Mouse (Mus musculus) embryonic facial prominence, embryonic 11.5 days (tissue): Measurements from ENCODE around the gene Phtf2. TPM values are rescaled to one million over a fixed set of nuclear protein-coding genes. Genes with fewer than 3 reads are reported as not detected.

Experiments used
- ATAC-seq: fragments of 200-750 bp; cut with Nextera tagmentation; replicated peaks from 2 replicates; pipeline ENCODE4 v1.8.0; 2017; ENCODE audit warnings: low read depth; ENCODE audit not compliant: insufficient number of reproducible peaks, low FRiP score, low TSS enrichment
- DNase-seq: peaks from one replicate; pipeline ENCODE4 v3.0.0-alpha.2; 2015; ENCODE audit warnings: low spot score
- H3K27ac ChIP-seq: fragments of 300-500 bp; sonication (generic); replicated peaks from 2 replicates; pipeline ENCODE4 v1.5.1; 2014; ENCODE audit warnings: mild to moderate bottlenecking, low read depth, low read length, control low read depth
- H3K27me3 ChIP-seq: fragments of 300-500 bp; sonication (generic); 2 replicates; pipeline ENCODE4 v1.6.1; 2014; ENCODE audit warnings: mild to moderate bottlenecking, low read length, moderate library complexity, mixed read lengths; ENCODE audit not compliant: control insufficient read depth, insufficient read depth
- H3K36me3 ChIP-seq: fragments of 300-500 bp; sonication (generic); replicated peaks from 2 replicates; pipeline ENCODE4 v1.6.1; 2014; ENCODE audit warnings: low read depth, mild to moderate bottlenecking, low read length, moderate library complexity, mixed read lengths; ENCODE audit not compliant: control insufficient read depth, insufficient read depth
- H3K4me1 ChIP-seq: fragments of 300-500 bp; sonication (generic); 2 replicates; pipeline ENCODE4 v1.6.1; 2014; ENCODE audit warnings: low read length, mixed read lengths; ENCODE audit not compliant: control insufficient read depth, insufficient read depth
- H3K4me2 ChIP-seq: fragments of 300-500 bp; sonication (generic); 2 replicates; pipeline ENCODE4 v1.6.1; 2014; ENCODE audit warnings: low read depth, mild to moderate bottlenecking, control low read depth, low read length, moderate library complexity
- H3K4me3 ChIP-seq: fragments of 300-500 bp; sonication (generic); 2 replicates; pipeline ENCODE4 v1.5.1; 2014; ENCODE audit warnings: low read depth, low read length, control low read depth
- H3K9ac ChIP-seq: fragments of 300-500 bp; sonication (generic); replicated peaks from 2 replicates; pipeline ENCODE4 v1.6.1; 2014; ENCODE audit warnings: mild to moderate bottlenecking, control low read depth, low read length
- H3K9me3 ChIP-seq: fragments of 300-500 bp; sonication (generic); replicated peaks from 2 replicates; pipeline ENCODE4 v1.6.1; 2016; ENCODE audit warnings: mild to moderate bottlenecking, low read length, inconsistent platforms, mixed read lengths; ENCODE audit not compliant: control insufficient read depth
- WGBS: fragments of 180-500 bp; shearing (Covaris S2); extraction: QIAGEN DNeasy Blood & Tissue Kit; methylation state at CpG from one replicate; pipeline ENCODE4 v1.1.7; 2014; 5-methylcytosine and 5-hydroxymethylcytosine counted together
- polyA plus RNA-seq: library from polyadenylated mRNA; unstranded; fragments of >200 nt; fragmentation: Nextera tagmentation; extraction: Ambion mirVana; gene quantifications from 2 replicates; pipeline ENCODE4 v1.2.1, GENCODE M21; 2014

The Phtf2 gene
- polyA plus RNA-seq, 1 experiment from 2014 or later = 21.0 TPM

GRCm38 (mm10) chr5:20880797-20881775 lies 838 bp downstream of the Phtf2 start:
- Histone ChIP-seq H3K4me3 (peak overlapping the region; percentile 86), H3K9me3 (no peaks in the 10 kb centered on the region), H3K27me3 (no peaks in the 10 kb centered on the region), H3K4me1 (no peaks in the 10 kb centered on the region), H3K4me2 (peak overlapping the region; percentile 58), H3K36me3 (no peaks in the 10 kb centered on the region), H3K27ac (peak overlapping the region; percentile 92), H3K9ac (peak overlapping the region; percentile 86)
- DNase-seq = peak; percentile 62
- 3% methylated on average over 52 of the region's 64 CpGs for WGBS
- no peak; the same call in 1 of the 2 replicates for ATAC-seq

- no peaks in the 10 kb centered on the region for H3K4me1 ChIP-seq
- H3K27ac ChIP-seq = no peak overlapping the region
- ATAC-seq (no peak), DNase-seq (no peak)
- no peaks in the 10 kb centered on the region for H3K27me3 ChIP-seq
- peak overlapping the region; percentile 86 for H3K4me3 ChIP-seq
- H3K36me3 ChIP-seq = no peaks in the 10 kb centered on the region
- H3K4me2 ChIP-seq = 0 out of 2 replicates have a peak overlapping the region, but pooled peaks have one; percentile 1
- no peaks in the 10 kb centered on the region for H3K9me3 ChIP-seq
- WGBS = 78% methylated on average over 2 of the region's 2 CpGs
- no peak overlapping the region for H3K9ac ChIP-seq
These were observed 1.5 kb downstream of the Phtf2 start for GRCm38 (mm10) chr5:20880386-20880785.

DNA sequence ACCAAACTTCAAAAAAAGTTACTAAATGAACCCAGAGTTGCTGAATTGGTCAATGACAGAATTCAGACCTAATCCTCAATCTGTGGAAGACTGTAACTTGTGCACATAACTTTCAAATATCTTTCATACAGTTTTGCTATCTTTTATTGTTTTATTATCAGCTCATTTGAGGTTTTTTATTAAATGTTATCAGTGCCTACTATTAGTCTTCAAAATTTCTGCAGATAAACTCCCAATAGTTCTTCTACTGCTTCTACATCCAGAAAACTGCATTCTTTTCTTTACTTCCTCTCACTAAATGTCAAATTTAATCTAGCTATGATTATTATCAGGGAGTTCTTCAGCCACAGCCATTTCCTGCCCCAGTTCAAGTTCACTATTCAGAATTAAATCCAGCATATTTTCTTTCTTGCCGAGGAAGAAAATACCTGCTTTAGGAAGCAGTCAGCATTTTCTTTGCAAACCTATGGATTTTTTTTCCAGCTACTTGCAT lies 4.9 kb downstream of the Phtf2 start:
- H3K4me2 ChIP-seq = no peak overlapping the region
- no peak overlapping the region for H3K9ac ChIP-seq
- no peaks in the 10 kb centered on the region for H3K9me3 ChIP-seq
- DNase-seq (no peak), ATAC-seq (no peak)
- no peaks in the 10 kb centered on the region for H3K4me1 ChIP-seq
- H3K27me3 ChIP-seq = no peaks in the 10 kb centered on the region
- 56% methylated on average over 1 of the region's 1 CpGs for WGBS
- no peak overlapping the region for H3K4me3 ChIP-seq
- no peak overlapping the region for H3K27ac ChIP-seq
- no peaks in the 10 kb centered on the region for H3K36me3 ChIP-seq

DNA sequence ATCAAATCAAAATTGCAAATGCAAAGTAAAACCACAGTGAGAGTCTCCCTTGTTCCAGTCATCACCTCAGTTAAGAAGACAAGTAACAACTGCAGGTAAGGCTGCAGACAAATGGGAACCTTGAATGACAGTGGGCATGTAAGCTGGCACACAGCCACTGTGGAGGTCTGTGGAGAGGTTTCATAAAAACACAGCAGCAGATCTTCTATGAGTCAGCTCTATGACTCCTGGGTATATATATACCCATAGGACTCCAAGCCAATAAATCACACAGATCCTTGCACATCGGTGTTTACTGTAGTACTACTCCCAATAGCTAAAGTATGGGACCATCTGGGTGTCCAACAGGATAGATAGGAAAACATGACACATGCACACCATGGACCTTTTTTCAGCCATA lies 8.8 kb downstream of the Phtf2 start:
- Histone ChIP-seq H3K4me3 (no peak overlapping the region), H3K9me3 (no peaks in the 10 kb centered on the region), H3K36me3 (no peaks in the 10 kb centered on the region), H3K4me2 (no peak overlapping the region), H3K4me1 (no peaks in the 10 kb centered on the region), H3K27me3 (no peaks in the 10 kb centered on the region), H3K27ac (no peak overlapping the region), H3K9ac (no peak overlapping the region)
- WGBS = 92% methylated on average over 1 of the region's 1 CpGs
- DNase-seq = no peak
- ATAC-seq = no peak

GRCm38 (mm10) chr5:20865193-20865755 lies 16.6 kb downstream of the Phtf2 start:
- WGBS = 81% methylated on average over 2 of the region's 2 CpGs
- Histone ChIP-seq H3K9ac (no peak overlapping the region), H3K27ac (no peak overlapping the region), H3K36me3 (no peaks in the 10 kb centered on the region), H3K9me3 (no peaks in the 10 kb centered on the region), H3K27me3 (no peaks in the 10 kb centered on the region), H3K4me3 (no peak overlapping the region), H3K4me1 (no peaks in the 10 kb centered on the region), H3K4me2 (no peak overlapping the region)
- ATAC-seq = no peak
- DNase-seq = no peak

GRCm38 (mm10) chr5:20864216-20864969 lies 17.5 kb downstream of the Phtf2 start:
- Histone ChIP-seq H3K9ac (no peak overlapping the region), H3K9me3 (no peaks in the 10 kb centered on the region), H3K36me3 (no peaks in the 10 kb centered on the region), H3K4me1 (no peaks in the 10 kb centered on the region), H3K4me3 (no peak overlapping the region), H3K27me3 (no peaks in the 10 kb centered on the region), H3K27ac (no peak overlapping the region), H3K4me2 (no peak overlapping the region)
- 66% methylated on average over 4 of the region's 4 CpGs for WGBS
- ATAC-seq = no peak
- DNase-seq = no peak

DNA sequence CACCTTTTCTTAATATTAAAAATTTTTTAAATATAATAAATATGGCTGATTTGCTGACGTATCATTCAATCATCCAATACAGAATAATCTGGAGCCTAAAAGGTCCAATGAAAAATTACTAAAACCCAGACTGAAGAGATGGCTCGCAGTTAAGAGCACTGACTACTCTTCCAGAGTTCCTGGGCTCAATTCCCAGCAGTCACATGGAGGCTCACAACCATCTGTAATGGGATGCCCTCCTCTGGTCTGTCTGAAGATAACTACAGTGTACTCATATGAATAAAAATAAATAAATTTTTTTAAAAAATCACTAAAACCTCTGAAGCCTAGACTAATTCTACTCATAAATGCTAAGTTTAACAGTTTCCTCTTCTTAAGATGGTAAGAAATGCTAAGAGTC lies 20.0 kb downstream of the Phtf2 start:
- no peaks in the 10 kb centered on the region for H3K4me1 ChIP-seq
- H3K27me3 ChIP-seq = no peaks in the 10 kb centered on the region
- no peak for DNase-seq
- H3K36me3 ChIP-seq = no peaks in the 10 kb centered on the region
- ATAC-seq = no peak
- H3K4me2 ChIP-seq = no peak overlapping the region
- H3K27ac ChIP-seq = no peak overlapping the region
- WGBS = 90% methylated on average over 2 of the region's 2 CpGs
- no peak overlapping the region for H3K4me3 ChIP-seq
- no peaks in the 10 kb centered on the region for H3K9me3 ChIP-seq
- H3K9ac ChIP-seq = no peak overlapping the region
